Mouse (Mus musculus) MEL (cell line): Measurements from ENCODE around the gene Pard3. TPM values are rescaled to one million over a fixed set of nuclear protein-coding genes. Genes with fewer than 3 reads are reported as not detected.

Source experiments
- DNase-seq: peaks from one replicate; pipeline ENCODE4 v3.0.0; 2011; ENCODE audit warnings: low read depth, low spot score
- H3K27ac ChIP-seq: 2 replicates; pipeline ENCODE4 v1.5.1; 2012; ENCODE audit warnings: low read depth, mild to moderate bottlenecking, control low read depth, low read length, moderate library complexity; ENCODE audit not compliant: control insufficient read depth
- H3K27me3 ChIP-seq, 2 experiments: fragments of 150-350 bp in 1 of 2; sonication (generic) in 1 of 2; 2 replicates each; pipeline ENCODE4 v1.6.1; 2012; ENCODE audit warnings: low read length in 2 of 2, mild to moderate bottlenecking in 2 of 2, improper control_type of control experiment in 1 of 2, moderate library complexity in 1 of 2; ENCODE audit not compliant: insufficient read depth in 2 of 2, control insufficient read depth in 1 of 2
- H3K36me3 ChIP-seq, 2 experiments: 2 replicates each; pipeline ENCODE4 v1.6.1; 2012 to 2014; ENCODE audit warnings: low read length in 2 of 2, improper control_type of control experiment in 1 of 2, inconsistent platforms in 1 of 2, mild to moderate bottlenecking in 1 of 2; ENCODE audit not compliant: insufficient read depth in 2 of 2, control insufficient read depth in 1 of 2
- H3K4me1 ChIP-seq, 2 experiments: fragments of 150-350 bp in 1 of 2; sonication (generic) in 1 of 2; 2 replicates each; pipeline ENCODE4 v1.6.1; 2012; ENCODE audit warnings: low read length in 2 of 2, improper control_type of control experiment in 1 of 2, mild to moderate bottlenecking in 1 of 2; ENCODE audit not compliant: insufficient read depth in 2 of 2, control insufficient read depth in 1 of 2
- H3K4me3 ChIP-seq, 2 experiments: fragments of 150-350 bp in 1 of 2; sonication (generic) in 1 of 2; 2 replicates each; pipeline ENCODE4 v1.5.1; 2012; ENCODE audit warnings: low read depth in 2 of 2, low read length in 2 of 2, mild to moderate bottlenecking in 2 of 2, moderate library complexity in 2 of 2, control low read depth in 1 of 2, improper control_type of control experiment in 1 of 2; ENCODE audit not compliant: control insufficient read depth in 1 of 2, insufficient read depth in 1 of 2
- H3K79me2 ChIP-seq: 2 replicates; pipeline ENCODE4 v1.6.1; 2012; ENCODE audit warnings: mild to moderate bottlenecking, low read length, moderate library complexity; ENCODE audit not compliant: control insufficient read depth, poor library complexity, insufficient read depth
- H3K9ac ChIP-seq: 2 replicates; pipeline ENCODE4 v1.6.1; 2012; ENCODE audit warnings: low read depth, mild to moderate bottlenecking, control low read depth, low read length, moderate library complexity; ENCODE audit not compliant: control insufficient read depth, poor library complexity, severe bottlenecking
- H3K9me3 ChIP-seq: fragments of 150-350 bp; sonication (generic); replicated peaks from 2 replicates; pipeline ENCODE4 v1.6.1; 2012; ENCODE audit warnings: mild to moderate bottlenecking, low read length, improper control_type of control experiment, moderate library complexity; ENCODE audit not compliant: insufficient read depth
- CHD1 ChIP-seq: IDR thresholded peaks from 2 replicates; pipeline ENCODE4 v1.6.1; 2012; ENCODE audit warnings: low read depth, mild to moderate bottlenecking, inconsistent platforms, low read length, improper control_type of control experiment
- CTCF ChIP-seq, 3 experiments: IDR thresholded peaks in 2 of 3; conservative IDR thresholded peaks in 1 of 3; 2 replicates each; pipeline ENCODE4 v1.5.1; 2011 to 2012; ENCODE audit warnings: low read length in 3 of 3, low read depth in 2 of 3, mild to moderate bottlenecking in 2 of 3, improper control_type of control experiment in 1 of 3, inconsistent platforms in 1 of 3, mixed read lengths in 1 of 3, moderate library complexity in 1 of 3; ENCODE audit not compliant: control insufficient read depth in 1 of 3, insufficient read depth in 1 of 3, poor library complexity in 1 of 3, severe bottlenecking in 1 of 3
- E2F4 ChIP-seq: IDR thresholded peaks from 2 replicates; pipeline ENCODE4 v1.6.1; 2011; ENCODE audit warnings: low read depth, low read length, improper control_type of control experiment, borderline replicate concordance
- EP300 ChIP-seq, 2 experiments: IDR thresholded peaks; 2 replicates each; pipeline ENCODE4 v1.6.1; 2011; ENCODE audit warnings: improper control_type of control experiment in 2 of 2, low read length in 2 of 2, low read depth in 1 of 2, mild to moderate bottlenecking in 1 of 2
- GATA1 ChIP-seq: IDR thresholded peaks from 2 replicates; pipeline ENCODE4 v1.6.1; 2011; ENCODE audit warnings: low read depth, low read length, improper control_type of control experiment
- HCFC1 ChIP-seq: IDR thresholded peaks from 2 replicates; pipeline ENCODE4 v1.6.1; 2012; ENCODE audit warnings: low read depth, mild to moderate bottlenecking, inconsistent platforms, low read length, improper control_type of control experiment, moderate library complexity
- KAT2A ChIP-seq: conservative IDR thresholded peaks from 2 replicates; pipeline ENCODE4 v1.6.1; 2012; ENCODE audit warnings: low read depth, low read length, improper control_type of control experiment, inconsistent platforms
- MAFK ChIP-seq: IDR thresholded peaks from 2 replicates; pipeline ENCODE4 v1.6.1; 2011; ENCODE audit warnings: low read depth, mild to moderate bottlenecking, low read length, improper control_type of control experiment, borderline replicate concordance
- MAX ChIP-seq: IDR thresholded peaks from 2 replicates; pipeline ENCODE4 v1.6.1; 2011; ENCODE audit warnings: low read length, improper control_type of control experiment
- POLR2A ChIP-seq, 2 experiments: IDR thresholded peaks; 2 replicates each; pipeline ENCODE4 v1.6.1; 2011 to 2012; ENCODE audit warnings: low read length in 2 of 2, mild to moderate bottlenecking in 2 of 2, control low read depth in 1 of 2, improper control_type of control experiment in 1 of 2, low read depth in 1 of 2, moderate library complexity in 1 of 2; ENCODE audit not compliant: control insufficient read depth in 1 of 2, insufficient read depth in 1 of 2, poor library complexity in 1 of 2
- POLR2AphosphoS2 ChIP-seq: IDR thresholded peaks from 2 replicates; pipeline ENCODE4 v1.6.1; 2011; ENCODE audit warnings: low read length, improper control_type of control experiment
- RAD21 ChIP-seq: IDR thresholded peaks from 2 replicates; pipeline ENCODE4 v1.6.1; 2011; ENCODE audit warnings: mild to moderate bottlenecking, low read depth, low read length, improper control_type of control experiment
- SIN3A ChIP-seq: IDR thresholded peaks from 2 replicates; pipeline ENCODE4 v1.6.1; 2012; ENCODE audit warnings: low read length, improper control_type of control experiment, inconsistent platforms
- SMC3 ChIP-seq: IDR thresholded peaks from 2 replicates; pipeline ENCODE4 v1.6.1; 2011; ENCODE audit warnings: low read depth, low read length, improper control_type of control experiment
- TBP ChIP-seq: IDR thresholded peaks from 2 replicates; pipeline ENCODE4 v1.8.0; 2011; ENCODE audit warnings: low read depth, low read length, improper control_type of control experiment
- USF1 ChIP-seq: IDR thresholded peaks from 2 replicates; pipeline ENCODE4 v1.6.1; 2014; ENCODE audit warnings: low read depth, mild to moderate bottlenecking, inconsistent platforms, low read length, improper control_type of control experiment, moderate library complexity
- USF2 ChIP-seq, 2 experiments: IDR thresholded peaks; 2 replicates each; pipeline ENCODE4 v1.6.1; 2011 to 2012; ENCODE audit warnings: improper control_type of control experiment in 2 of 2, low read length in 2 of 2, borderline replicate concordance in 1 of 2, inconsistent platforms in 1 of 2, low read depth in 1 of 2, mild to moderate bottlenecking in 1 of 2; ENCODE audit not compliant: insufficient read depth in 1 of 2
- ZC3H11A ChIP-seq: IDR thresholded peaks from 2 replicates; pipeline ENCODE4 v1.6.1; 2012; ENCODE audit warnings: low read depth, mild to moderate bottlenecking, inconsistent platforms, low read length, improper control_type of control experiment
- ZKSCAN1 ChIP-seq: IDR thresholded peaks from 2 replicates; pipeline ENCODE4 v1.6.1; 2012; ENCODE audit warnings: low read depth, mild to moderate bottlenecking, inconsistent platforms, low read length, improper control_type of control experiment, moderate library complexity
- polyA plus RNA-seq, 2 experiments: library from polyadenylated mRNA; stranded (reverse) in 1 of 2; unstranded in 1 of 2; fragments of >175 nt in 1 of 2; fragments of >200 nt in 1 of 2; gene quantifications; 2 replicates each; pipeline versions ENCODE4 v1.2.1 to v1.2.4; 2012; ENCODE audit warnings: low replicate concordance in 2 of 2, low read depth in 1 of 2; ENCODE audit not compliant: insufficient read length in 2 of 2, insufficient read depth in 1 of 2, missing spikeins in 1 of 2
- total RNA-seq: library from RNA; depleted of rRNA; stranded (reverse); fragments of 300-350 nt; gene quantifications from 2 replicates; pipeline ENCODE4 v1.2.3, GENCODE M21; 2012

Pard3 gene
- total and polyA plus RNA-seq, 3 experiments, result not detected

GRCm38 (mm10) chr8:127188671-127189070 is 125.0 kb downstream of the Pard3 start:
- H3K79me2 ChIP-seq, result no peaks in the 10 kb centered on the region
- no peak overlapping the region for H3K4me3 ChIP-seq
- no peaks in the 10 kb centered on the region for H3K4me1 ChIP-seq
- no peaks in the 10 kb centered on the region for H3K9me3 ChIP-seq
- TF ChIP-seq USF1 (no peak), USF2 (IDR thresholded peaks at IDR 0.05; ENCODE audit: borderline replicate concordance in 1 of 2, insufficient read depth in 1 of 2, low read depth in 1 of 2, low read length in 2 of 2) (no peak), ZKSCAN1 (no peak), EP300 (IDR thresholded peaks at IDR 0.05; ENCODE audit: low read depth in 1 of 2, low read length in 2 of 2) (no peak), POLR2A (IDR thresholded peaks at IDR 0.05; ENCODE audit: control insufficient read depth in 1 of 2, insufficient read depth in 1 of 2, low read depth in 1 of 2, low read length in 2 of 2, poor library complexity in 1 of 2) (no peak), KAT2A (no peak), GATA1 (no peak)
- DNase-seq, result no peak
- H3K9ac ChIP-seq, result no peak overlapping the region
- no peak overlapping the region for H3K27ac ChIP-seq
- no peaks in the 10 kb centered on the region for H3K36me3 ChIP-seq
- no peaks in the 10 kb centered on the region for H3K27me3 ChIP-seq

- Histone ChIP-seq H3K9me3 (no peaks in the 10 kb centered on the region), H3K4me3 (no peak overlapping the region), H3K36me3 (no peaks in the 10 kb centered on the region)
- DNase-seq, result peak; percentile 5
- no peak for TF ChIP-seq MAX
- no peak for TF ChIP-seq USF1
- peak; percentile 16 for TF ChIP-seq RAD21
- TF ChIP-seq CTCF (IDR thresholded peaks at IDR 0.05 in 2 of 3, conservative IDR thresholded peaks at IDR 0.05 in 1 of 3; ENCODE audit: control insufficient read depth in 1 of 3, insufficient read depth in 1 of 3, low read depth in 2 of 3, low read length in 3 of 3, poor library complexity in 1 of 3, severe bottlenecking in 1 of 3), result peak in 1 of 3 experiments; percentile 15; a peak in 1 of 6 replicates
- no peak for TF ChIP-seq TBP
- TF ChIP-seq, all 39 proteins: peak for 2
- Histone ChIP-seq H3K79me2 (no peaks in the 10 kb centered on the region), H3K4me1 (no peaks in the 10 kb centered on the region), H3K27ac (no peak overlapping the region), H3K27me3 (no peaks in the 10 kb centered on the region), H3K9ac (no peak overlapping the region)
Observed at GRCm38 (mm10) chr8:127190350-127190749, 126.7 kb downstream of the Pard3 start.

GRCm38 (mm10) chr8:127191387-127191786 is 127.7 kb downstream of the Pard3 start:
- no peaks in the 10 kb centered on the region for H3K36me3 ChIP-seq
- H3K4me1 ChIP-seq, result no peaks in the 10 kb centered on the region
- H3K27ac ChIP-seq, result no peak overlapping the region
- peak; percentile 22 for DNase-seq
- no peaks in the 10 kb centered on the region for H3K27me3 ChIP-seq
- H3K79me2 ChIP-seq, result no peaks in the 10 kb centered on the region
- no peak overlapping the region for H3K4me3 ChIP-seq
- H3K9ac ChIP-seq, result no peak overlapping the region
- no peaks in the 10 kb centered on the region for H3K9me3 ChIP-seq
- TF ChIP-seq SIN3A (no peak), E2F4 (no peak), MAX (no peak), POLR2AphosphoS2 (no peak), ZC3H11A (0 out of 2 replicates have a peak, but pooled peaks have one; percentile 5), CHD1 (no peak), SMC3 (peak; percentile 33; the same call in 1 of the 2 replicates), CTCF (IDR thresholded peaks at IDR 0.05 in 2 of 3, conservative IDR thresholded peaks at IDR 0.05 in 1 of 3; ENCODE audit: control insufficient read depth in 1 of 3, insufficient read depth in 1 of 3, low read depth in 2 of 3, low read length in 3 of 3, poor library complexity in 1 of 3, severe bottlenecking in 1 of 3) (peak; percentile 26 to 61 (median 57)), RAD21 (peak; percentile 43), MAFK (no peak), HCFC1 (no peak)
